Mouse (Mus musculus) cerebellum, postnatal 25 days (tissue): ENCODE results near the gene Spryd4.
A peak's percentile ranks its signal among the peaks of the same experiment; 100 is the strongest.
"Not testable (repeated sequence)": the region's sequence is repeated elsewhere in the genome, so short reads cannot be mapped to it uniquely, and the experiment has no call there.

ENCODE experiments used
- DNase-seq, 2 experiments: peaks; one replicate each; pipeline ENCODE4 v3.0.0; 2021; ENCODE audit warnings: mixed read lengths in 2 of 2

The Spryd4 gene

DNA sequence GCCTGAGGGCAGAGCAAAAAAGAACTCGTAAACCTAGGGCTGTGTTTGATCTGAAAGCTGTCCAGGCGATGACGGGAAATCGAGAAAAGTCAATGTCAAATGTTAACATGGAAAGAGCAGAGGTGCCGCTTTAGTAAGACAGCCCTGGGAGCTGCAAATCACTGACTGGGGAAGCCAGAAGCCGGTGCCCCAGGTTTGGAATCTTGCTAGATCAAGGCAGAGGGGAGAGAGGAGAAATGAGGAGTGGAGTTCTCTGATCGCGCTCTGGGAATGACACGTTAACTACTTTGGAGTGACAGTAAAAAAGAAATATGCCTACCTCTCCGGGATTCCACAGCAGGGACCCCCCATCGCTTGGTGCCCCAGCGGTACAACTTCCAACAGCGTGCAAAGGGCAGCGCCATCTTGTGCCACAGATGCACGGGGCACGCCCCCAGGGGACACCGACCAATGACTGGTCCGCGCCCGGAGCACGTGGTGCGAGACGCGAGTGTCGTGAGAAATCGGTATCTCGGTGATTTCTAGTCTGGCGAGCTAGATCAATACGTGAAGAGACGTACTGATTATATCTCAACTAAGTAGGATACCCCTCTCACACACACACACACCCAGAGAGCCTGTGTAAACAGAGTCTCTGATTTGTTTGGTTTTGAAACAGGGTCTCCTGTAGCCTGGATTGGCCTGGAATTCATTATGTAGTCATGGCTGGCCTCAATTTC lies at the start of gene Spryd4:
TSS of gene Spryd4 (minus strand) at position 418 of the 719 bp plus-strand sequence.
- DNase-seq: peak; percentile 90 to 95

DNA sequence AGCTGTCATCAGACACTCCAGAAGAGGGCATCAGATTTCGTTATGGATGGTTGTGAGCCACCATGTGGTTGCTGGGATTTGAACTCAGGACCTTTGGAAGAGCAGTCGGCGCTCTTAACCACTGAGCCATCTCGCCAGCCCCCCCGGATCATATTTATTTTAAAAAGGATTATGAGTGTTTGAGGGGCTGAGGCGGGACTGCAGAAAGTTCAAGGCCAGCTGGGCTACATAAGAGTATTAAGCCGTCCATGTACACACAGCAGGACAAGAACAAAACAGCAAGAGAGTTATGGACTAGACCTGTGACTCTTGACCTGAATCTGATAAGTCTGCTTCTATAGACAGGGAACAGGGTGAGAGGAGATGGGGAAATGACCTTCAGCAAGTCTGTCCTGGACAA lies 48.8 kb upstream of the Spryd4 start:
- DNase-seq: not testable (repeated sequence)

DNA sequence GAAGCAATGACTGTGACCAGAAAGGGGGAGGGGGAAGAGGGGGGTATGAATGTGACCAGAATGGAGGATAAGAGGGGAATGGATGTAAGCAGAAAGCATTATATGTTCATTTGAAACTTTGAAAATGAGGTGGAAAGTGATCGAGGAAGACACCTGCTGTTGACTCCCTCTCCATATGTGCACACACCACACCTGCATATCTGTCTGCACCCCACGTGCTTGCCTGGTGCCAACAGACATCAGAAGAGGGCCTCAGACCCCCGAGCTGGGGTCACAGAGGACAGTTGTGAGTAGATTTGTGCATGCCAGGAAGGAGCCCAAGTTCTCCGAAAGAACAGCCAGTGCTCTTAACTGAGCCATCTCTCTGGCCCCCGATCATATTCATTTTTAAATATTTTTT lies 48.3 kb upstream of the Spryd4 start:
- DNase-seq: no peak

DNA sequence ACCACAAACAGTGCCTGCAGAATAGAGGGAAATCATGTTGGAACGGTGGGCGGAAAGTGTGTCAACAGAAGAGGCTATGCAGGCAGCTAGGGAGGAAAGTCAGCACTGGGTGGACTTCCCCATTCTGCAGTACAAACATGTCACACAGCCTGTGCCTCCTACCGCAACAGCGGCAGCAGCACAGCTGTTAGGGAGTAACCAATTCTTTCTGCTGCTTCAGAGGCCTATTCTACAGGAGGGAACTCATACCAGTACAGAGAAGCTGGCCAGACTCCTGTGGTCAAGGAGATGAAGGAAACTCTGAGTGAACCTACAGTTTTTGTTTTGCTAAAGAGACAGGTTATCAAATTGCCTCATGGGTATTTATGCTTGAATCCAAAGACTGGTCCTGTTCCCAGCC lies 47.3 kb upstream of the Spryd4 start:
- no peak for DNase-seq

DNA sequence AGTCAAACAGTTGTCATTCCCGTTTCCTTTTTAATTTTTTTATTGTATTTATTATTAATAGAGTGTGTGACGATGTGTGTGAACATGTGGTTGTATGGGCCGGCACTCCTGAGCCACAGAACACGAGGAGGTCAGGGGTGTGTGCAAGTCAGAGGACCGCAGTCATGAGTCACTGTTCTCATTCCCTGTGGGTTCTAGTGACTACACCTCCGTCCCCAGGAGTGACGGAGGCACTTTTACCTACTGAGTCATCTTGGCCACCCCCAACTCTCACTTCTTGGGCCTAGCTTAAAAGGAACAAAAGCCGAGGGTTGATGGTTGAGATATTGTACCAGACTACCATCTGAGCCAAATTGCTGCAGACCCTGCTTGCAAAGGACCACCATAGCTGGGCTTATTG lies 44.7 kb upstream of the Spryd4 start:
- no peak for DNase-seq

DNA sequence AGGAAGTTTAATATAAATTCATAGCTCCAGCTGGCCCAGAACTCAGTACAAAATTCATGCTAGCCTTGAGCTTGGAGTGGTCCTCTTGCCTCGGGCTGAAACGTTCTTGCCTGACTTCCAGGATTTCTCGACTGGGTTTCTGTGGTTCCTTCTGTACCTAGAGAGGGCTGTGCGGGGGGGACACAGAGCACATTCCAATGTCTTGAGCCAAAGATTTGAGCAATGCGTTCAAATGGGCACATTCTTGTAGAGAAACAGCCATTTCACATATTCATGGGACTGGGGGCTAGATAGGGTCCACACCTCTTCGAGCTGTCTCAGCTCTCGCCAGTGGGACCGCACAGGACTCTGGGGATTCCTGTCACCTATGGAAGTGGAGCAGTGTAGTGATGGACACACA lies 44.3 kb upstream of the Spryd4 start:
- no peak for DNase-seq

DNA sequence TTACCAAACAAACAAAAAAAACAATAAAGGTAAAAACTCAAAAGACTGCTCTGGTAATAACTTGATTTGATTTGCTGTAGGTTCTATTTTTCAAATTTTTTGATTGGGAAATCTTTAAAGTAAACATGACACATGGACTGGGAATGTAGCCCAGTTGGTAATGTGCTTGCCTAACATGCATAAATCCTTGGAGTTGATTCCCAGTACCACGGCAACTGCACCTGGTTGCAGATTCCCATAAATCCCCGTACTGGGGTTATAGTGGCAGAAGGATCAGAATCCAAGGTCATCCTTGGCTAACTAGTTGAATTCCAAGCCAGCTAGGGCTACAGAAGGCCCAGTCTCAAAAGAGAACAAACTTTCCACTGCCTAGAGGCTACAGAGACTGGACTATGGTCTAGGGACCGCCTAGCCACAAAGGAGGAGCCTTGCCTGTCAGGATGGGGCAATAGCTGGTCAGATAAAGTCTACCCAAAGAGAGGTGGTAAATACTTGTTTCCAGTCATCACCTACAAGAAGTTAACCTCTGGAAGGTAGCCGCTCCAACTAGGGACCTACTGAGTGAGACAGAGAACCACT lies 42.2 kb upstream of the Spryd4 start, which contains the start of gene Apon:
TSS of gene Apon (plus strand) at position 420 of the 579 bp plus-strand sequence.
- DNase-seq: no peak

DNA sequence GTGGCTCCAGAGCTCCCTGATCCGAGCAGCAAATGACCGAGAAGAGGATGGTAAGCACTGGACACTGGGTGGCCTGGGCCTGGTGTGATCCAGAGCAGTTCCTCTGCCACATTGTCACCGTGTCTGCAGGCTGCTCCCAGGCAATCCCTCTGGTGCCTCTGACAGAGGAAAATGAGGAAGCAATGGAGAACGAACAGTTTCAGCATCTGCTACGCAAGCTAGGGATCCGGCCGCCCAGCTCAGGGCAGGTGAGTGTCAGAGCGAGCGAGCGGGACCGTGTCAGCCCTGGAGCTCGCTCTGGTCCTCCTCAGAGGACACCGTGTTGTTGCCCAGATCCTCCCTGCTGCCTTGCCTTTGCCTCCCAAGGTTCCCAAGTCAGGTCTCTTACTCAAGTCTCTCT lies 39.0 kb upstream of the Spryd4 start:
- DNase-seq: no peak

DNA sequence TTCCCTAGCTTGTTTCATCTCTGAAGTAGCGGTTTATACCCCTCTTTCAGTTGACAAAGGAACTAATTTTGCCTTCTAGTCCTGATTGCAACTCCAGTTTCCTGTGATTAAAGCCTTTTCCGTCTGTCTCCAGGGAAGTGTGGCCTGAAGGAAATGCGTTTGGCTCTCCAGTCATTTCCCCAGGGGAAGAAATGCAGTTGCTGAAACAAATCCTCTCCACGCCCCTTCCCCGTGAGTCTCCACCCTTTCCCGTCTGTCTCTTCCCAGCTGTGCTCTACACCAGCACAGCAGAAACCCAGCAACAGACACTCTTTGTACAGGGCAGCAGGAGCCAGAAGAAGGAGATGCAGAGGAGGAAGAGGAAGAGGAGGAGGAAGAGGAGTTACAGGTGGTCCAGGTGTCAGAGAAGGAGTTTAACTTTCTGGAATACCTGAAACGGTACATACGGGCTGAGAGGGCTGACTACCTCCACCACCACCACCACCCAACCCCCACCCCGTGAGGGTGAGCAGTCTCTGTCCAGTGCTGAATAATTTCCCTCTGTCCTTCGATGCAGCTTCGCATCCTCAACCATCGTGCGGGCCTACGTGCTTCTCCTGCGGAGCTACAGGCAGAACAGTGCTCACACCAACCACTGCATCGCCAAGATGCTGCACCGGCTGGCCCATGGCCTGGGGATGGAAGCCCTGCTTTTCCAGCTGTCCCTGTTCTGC lies 35.6 kb upstream of the Spryd4 start:
- no peak for DNase-seq

DNA sequence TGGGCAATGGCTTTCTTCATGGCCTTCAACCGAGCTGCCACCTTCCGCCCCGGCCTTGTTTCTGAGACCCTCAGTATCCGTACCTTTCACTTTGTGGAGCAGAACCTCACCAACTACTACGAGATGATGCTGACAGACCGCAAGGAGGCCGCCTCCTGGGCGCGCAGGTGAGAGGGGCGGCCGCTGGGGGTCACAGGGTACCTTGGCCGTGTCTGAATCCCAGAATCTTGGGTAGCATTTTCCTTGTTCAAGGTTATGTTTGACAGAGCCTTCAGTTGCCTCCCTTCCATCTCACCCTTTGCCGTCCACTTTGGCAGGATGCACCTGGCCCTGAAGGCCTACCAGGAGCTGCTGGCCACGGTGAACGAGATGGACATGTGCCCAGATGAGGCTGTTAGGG lies 32.5 kb upstream of the Spryd4 start:
- no peak for DNase-seq

DNA sequence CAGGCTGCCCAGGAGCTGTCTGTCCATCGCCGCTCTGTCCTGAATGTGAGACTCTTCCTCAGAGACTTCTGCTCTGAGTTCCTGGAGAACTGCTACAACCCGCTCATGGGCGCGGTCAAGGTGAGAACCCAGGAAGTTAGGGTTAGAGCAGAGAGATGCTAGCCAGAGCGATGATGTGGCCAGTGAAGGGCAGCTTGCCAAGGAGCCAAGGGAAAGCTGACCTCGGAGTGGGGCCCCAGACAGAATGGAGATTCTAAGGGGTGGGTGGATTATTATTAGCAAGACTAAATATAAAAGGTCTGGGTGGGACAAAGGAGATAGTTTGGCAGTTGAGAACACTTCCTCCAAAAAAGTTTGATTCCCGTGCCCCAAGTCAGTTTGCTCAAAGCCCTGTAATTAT lies 31.6 kb upstream of the Spryd4 start:
- no peak for DNase-seq

DNA sequence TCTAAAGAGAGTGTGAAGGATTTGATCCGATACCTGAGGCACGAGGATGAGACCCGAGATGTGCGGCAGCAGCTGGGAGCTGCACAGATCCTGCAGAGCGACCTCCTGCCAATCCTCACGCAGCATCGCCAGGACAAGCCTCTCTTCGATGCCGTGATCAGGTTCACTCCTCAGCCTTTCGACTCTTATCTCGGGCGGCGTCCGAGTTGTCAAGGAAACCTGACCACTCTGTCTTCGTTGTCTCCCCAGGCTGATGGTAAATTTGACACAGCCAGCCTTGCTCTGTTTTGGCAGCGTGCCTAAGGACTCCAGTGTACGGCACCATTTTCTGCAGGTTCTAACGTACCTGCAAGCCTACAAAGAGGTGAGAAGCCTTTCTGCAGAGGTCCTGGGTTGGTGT lies 28.5 kb upstream of the Spryd4 start:
- no peak for DNase-seq

DNA sequence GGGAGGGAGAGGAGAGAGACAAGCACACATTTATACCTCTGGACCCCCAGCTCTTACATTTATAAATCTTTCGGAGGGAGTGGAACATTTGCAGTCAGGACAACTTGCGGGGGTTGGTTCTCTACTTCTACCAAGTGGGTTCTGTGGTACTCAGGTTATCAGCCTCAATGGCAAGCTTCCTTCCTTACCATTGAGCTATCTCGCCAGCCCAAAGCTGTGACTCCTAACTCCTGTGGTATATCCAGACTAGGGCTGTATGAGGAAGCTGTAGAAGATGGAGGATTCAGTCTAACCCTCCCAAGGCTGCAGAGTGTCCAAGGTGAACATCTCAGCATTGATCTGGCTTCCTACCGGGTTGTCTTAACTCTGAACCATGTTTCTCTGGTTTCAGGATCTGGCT lies 27.5 kb upstream of the Spryd4 start:
- no peak for DNase-seq

DNA sequence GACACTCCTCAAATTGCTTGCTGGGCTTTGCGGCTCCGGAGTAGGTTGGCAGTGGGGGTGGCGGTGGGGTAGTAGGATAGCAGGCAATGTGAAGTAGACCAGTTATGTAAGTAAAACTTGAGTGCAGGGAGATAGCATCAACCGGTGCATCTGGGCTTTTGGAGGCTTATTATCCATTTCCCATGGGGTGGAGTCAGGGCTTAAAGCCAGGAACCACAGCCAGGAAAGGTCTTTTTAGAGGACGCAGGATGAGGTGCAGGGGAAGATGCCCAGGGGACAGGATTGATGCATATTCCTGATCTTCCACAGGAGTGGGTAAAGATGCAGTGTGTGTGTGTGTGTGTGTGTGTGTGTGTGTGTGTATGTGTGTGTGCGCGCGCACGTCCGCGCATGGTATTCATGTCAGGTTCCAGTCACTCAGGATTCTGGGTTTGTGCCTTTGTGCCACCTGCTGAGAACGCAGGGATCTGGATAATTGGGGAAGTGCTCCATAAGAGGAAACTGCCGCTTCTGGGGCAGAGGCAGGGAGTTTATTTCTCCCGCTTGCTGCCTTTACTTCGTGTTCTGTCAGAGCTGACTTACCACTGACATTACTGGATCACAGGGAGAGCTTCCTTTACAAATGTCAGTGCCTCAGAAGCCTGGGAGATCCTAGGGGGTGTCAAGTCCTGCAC lies 26.3 kb upstream of the Spryd4 start:
- DNase-seq: peak; percentile 23 to 35

DNA sequence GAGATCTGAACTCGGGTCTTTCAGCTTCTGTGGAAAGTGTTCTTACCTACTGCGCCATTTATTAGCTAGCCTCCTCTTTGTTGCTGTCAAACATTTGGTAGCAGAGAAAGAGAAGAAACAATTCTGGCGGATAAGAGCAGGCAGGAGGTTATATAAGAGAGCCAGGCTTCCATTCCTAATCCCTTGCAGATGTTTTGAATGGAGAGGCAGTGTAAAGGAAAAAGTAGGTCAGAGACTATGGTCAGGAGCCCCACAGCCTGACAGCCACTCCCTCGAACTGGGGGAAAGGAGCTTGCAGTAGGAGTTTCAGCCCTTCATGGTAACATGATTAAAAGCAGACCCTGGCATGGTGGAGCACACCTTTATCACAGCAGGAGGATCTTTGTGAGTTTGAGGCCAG lies 24.7 kb upstream of the Spryd4 start:
- no peak for DNase-seq

DNA sequence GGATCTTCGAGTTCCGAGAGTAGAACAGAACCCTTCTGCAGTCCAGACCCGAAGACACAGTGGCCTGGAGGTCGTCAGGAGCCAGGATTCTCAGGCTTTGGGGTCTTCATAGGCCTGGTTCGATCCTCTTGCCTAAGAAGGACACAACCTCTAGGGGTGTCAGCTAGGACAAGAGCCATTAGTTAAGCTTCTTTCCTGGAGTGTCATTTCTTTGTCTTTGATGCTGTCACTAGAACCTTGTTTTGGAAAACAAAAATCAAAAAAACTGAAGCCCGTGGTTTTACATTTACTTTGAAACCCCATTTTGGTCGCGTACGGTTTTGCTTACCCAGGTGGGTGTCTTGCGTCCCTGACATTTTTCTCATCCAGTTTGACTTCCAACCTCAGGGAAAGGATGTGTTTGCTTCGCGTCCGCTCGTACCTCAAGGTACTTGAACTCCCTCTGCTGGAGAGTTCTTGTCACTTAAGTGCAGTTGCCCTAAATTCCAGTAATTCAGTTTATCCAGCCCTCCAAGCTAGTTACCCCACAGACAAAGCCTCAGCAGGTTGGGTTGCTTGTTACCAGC lies 20.9 kb upstream of the Spryd4 start:
- DNase-seq: peak; percentile 58 to 72

DNA sequence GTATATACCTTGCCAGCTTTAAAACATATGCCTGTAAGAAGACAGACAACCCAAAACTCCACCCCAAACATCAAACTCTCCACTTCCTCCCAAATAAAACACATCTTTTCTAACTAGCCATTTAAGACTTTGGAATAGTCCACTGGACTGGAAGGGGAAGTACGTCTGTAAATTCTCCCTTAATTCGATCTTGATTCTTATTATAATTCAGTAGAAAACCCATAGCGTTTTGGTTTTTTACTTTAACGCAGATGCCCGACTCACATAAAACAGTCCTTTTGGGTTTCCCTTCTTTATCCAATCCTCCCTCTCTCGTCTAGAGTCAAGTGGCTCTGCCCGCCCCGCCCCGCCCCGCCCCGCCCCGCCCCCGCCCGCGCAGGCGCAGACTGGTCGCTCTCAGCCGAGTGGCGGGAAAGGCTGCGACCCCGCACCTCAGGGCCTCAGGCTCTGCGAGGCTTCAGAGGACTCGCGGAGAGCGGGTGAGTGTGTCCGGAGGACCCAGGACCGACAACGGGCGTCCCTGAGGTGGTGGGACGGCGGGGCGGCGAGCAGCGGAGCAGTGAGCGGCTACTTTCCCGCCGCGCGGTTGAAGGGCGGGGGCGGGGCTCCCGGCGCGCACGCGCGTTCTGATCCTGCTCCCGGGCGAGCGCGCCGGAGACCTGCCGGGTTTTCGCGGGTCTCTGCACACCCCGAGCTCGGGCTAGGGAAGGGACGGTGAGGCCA lies 20.3 kb upstream of the Spryd4 start, which contains the start of gene Timeless:
TSS of gene Timeless (plus strand) at position 369 of the 723 bp plus-strand sequence.
- peak; percentile 94 to 96 for DNase-seq

DNA sequence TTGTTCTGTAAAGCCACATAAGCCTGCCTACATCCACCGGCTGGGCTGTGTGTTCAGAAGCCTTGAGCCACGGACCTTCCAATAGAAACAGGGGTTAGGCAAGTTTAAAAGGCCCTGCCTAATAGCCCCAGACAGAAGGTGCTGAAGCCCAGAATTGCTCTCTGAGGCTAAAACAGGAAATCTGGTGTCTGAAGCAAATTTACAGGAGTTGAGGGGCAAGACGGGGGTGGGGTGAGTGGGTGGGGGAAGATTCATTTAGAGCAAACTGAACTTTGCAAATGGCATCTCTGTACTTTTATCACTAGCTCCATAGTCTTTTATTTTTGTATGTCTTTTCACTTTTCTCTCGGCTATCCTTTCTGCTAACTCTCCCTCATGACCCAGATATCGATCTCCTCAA lies 19.5 kb upstream of the Spryd4 start:
- no peak for DNase-seq

DNA sequence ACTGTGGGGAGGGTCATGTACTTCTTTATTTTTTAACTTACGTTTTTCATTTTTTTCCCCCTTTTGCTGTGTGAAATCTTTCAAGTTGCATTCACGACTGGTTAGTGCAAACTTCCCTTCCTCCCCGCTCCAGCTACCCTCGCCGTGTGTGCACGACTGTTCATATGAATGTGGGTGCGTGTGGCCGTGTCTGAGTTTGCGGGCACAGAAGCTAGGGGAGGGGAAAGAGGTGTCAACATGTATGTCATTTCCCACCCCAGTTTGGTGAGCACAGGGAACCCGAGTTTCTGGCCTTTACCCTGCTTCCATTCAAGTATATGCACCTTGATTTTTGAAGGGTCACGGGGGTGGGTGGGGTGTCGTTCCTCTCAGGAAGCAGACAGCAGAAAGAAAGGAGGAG lies 19.0 kb upstream of the Spryd4 start:
- DNase-seq: no peak

DNA sequence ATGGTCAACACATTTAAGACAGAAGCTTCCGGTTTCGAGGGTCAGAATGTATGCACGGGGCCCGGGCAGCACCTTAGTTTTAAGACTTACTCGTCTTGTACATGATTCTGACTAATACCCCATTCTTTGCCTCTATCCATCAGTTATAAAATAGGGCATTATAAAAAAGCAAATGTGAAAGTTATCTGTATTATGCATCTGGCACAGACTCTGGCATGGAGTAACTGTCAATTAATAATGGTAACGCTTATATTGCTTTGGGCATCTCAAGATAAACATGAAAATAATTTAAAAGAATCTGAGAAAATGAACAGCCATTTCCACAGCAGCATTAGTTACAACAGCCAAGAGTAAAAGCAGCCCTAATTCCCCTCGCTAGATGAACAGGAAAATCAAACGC lies 16.4 kb upstream of the Spryd4 start:
- no peak for DNase-seq

DNA sequence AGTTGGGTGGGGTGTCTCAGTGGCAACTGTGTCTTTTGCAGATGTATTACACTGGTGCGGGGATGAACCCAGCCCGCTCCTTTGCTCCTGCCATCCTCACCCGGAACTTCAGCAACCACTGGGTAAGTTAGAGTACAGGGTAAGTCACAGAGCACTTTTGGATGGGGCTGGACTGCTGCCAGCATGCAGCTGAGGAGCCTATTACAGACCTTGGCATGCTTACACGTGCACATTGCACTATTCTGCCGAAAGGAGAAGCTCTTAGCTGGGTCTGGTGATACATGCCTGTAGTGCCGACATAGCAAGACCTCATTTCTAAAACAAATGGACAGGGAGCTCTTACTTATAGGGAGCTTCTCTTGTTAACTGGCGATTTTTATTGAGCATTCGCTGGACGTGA lies 16.0 kb upstream of the Spryd4 start:
- no peak for DNase-seq

DNA sequence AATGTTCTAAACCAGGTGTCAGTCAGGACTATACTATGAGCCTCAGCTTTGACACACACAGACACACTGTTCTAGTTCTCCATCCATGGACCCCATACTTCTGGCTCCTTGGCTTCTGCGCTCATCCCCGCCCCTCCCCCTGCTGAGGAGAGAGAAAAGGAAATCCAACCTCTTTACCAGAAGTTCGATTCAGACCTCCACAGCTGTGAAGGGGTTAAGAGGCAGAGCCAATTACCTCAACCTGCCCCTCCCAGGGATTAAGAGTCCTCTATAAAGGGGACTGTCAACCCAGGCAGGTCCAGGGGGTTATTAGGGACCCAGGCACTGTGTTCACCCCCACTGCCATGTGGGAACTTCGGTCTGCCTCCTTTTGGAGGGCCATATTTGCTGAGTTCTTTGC lies 13.9 kb upstream of the Spryd4 start, which contains the start of gene Mip:
TSS of gene Mip (plus strand) at position 301 of the 400 bp plus-strand sequence.
- DNase-seq: no peak
